Mouse (Mus musculus): ENCODE measurements around the gene Ppp1r32. TPM values are rescaled to one million over a fixed set of nuclear protein-coding genes. Genes with fewer than 3 reads are reported as not detected.

Gene Ppp1r32
- polyA plus RNA-seq, 1 experiment from 2014 or later: not detected

DNA sequence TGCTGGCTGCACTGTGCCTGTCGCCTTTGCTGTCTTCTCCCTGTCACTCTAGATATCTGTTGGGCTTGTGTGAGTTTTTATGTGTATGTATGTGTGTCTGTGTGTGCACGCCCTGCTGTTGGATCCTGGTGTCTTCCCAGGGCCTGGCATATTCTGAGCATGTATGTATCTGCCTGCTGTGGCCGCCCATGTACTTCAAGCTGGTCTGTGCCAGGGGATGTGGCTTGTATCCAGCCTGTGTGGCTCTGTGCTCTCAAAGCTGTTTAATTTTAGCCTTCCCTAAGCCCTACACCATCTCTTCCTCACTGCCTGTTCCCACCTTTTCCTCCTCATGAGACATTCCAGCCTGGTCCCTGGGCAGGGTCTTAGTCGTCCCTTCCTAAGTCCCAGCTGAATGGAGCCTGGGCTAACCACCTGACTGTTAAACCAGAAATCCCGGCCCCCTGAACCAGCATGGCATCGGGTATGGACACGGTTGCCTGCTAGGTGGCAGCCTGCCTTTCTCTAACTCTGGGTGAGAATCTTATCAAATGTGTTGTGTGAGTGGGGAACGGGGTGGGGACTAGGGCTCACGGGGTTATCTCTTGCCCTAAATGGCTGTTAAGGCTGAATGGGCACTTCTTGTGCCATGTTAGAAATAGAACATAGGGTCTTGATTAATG, 48.7 kb downstream of the Ppp1r32 start:
- no peak overlapping the region for H3K4me3 ChIP-seq
- H3K9ac ChIP-seq: no peak overlapping the region
- ATAC-seq: no peak
- no peaks in the 10 kb centered on the region for H3K36me3 ChIP-seq
- H3K27me3 ChIP-seq (replicated peaks): peaks cover 36% of the 10 kb centered on the region
- H3K9me3 ChIP-seq (replicated peaks): no peaks in the 10 kb centered on the region
- no peak overlapping the region for H3K4me2 ChIP-seq
- no peak overlapping the region for H3K27ac ChIP-seq
- WGBS (ENCODE audit: insufficient replicate concordance): 43% methylated on average over 9 of the region's 9 CpGs
- peaks cover 31% of the 10 kb centered on the region for H3K4me1 ChIP-seq

- no peak for ATAC-seq
Measured at GRCm38 (mm10) chr19:10433225-10433624, 49.5 kb downstream of the Ppp1r32 start.

DNA sequence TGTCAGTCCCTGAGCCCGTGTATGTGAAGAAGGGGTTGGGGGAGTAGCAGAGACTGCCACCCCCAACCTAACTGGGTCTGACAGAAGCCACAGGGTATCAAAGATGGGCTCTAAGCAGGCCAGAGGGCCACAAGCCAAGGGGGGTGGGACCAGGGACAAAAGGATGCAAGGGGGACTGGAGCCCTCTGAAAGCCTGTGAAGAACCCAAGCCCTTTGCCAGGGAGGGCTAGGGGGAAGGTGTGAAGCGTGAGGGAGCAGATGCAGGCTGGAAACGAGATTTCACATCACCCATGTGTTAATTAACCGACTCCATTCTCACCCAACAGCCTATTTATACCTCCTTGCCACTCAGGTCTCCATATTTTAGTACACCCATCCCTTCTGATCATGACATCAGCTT, 50.9 kb downstream of the Ppp1r32 start:
- H3K9ac ChIP-seq: no peak overlapping the region
- no peak for ATAC-seq
- H3K27ac ChIP-seq: no peak overlapping the region
- peak overlapping the region; percentile 14; the same call in 1 of the 2 replicates for H3K4me2 ChIP-seq
- H3K27me3 ChIP-seq (replicated peaks): peaks cover 47% of the 10 kb centered on the region
- 37% methylated on average over 4 of the region's 4 CpGs for WGBS (ENCODE audit: insufficient replicate concordance)
- no peak overlapping the region for H3K4me3 ChIP-seq
- H3K9me3 ChIP-seq (replicated peaks): no peaks in the 10 kb centered on the region
- peaks cover 31% of the 10 kb centered on the region for H3K4me1 ChIP-seq
- H3K36me3 ChIP-seq: no peaks in the 10 kb centered on the region

More at GRCm38 (mm10) chr19:10433225-10433624, 49.5 kb downstream of the Ppp1r32 start:
- peaks cover 31% of the 10 kb centered on the region for H3K4me1 ChIP-seq
- H3K9me3 ChIP-seq (replicated peaks): no peaks in the 10 kb centered on the region
- peaks cover 34% of the 10 kb centered on the region for H3K27me3 ChIP-seq (replicated peaks)
- H3K27ac ChIP-seq: no peak overlapping the region
- H3K36me3 ChIP-seq: no peaks in the 10 kb centered on the region
- H3K9ac ChIP-seq: no peak overlapping the region
- no peak overlapping the region for H3K4me2 ChIP-seq
- H3K4me3 ChIP-seq: no peak overlapping the region
- WGBS (ENCODE audit: insufficient replicate concordance): 55% methylated on average over 7 of the region's 7 CpGs

- 13% methylated on average over 3 of the region's 3 CpGs for WGBS (ENCODE audit: insufficient replicate concordance)
- Histone ChIP-seq H3K4me1 (peaks cover 31% of the 10 kb centered on the region), H3K4me2 (peak overlapping the region; percentile 14; the same call in 1 of the 2 replicates), H3K27me3 (replicated peaks) (peaks cover 52% of the 10 kb centered on the region), H3K9ac (no peak overlapping the region), H3K4me3 (no peak overlapping the region), H3K36me3 (no peaks in the 10 kb centered on the region), H3K27ac (no peak overlapping the region), H3K9me3 (replicated peaks) (no peaks in the 10 kb centered on the region)
- ATAC-seq: peak; percentile 78
Measured at GRCm38 (mm10) chr19:10431410-10431809, 51.3 kb downstream of the Ppp1r32 start.

DNA sequence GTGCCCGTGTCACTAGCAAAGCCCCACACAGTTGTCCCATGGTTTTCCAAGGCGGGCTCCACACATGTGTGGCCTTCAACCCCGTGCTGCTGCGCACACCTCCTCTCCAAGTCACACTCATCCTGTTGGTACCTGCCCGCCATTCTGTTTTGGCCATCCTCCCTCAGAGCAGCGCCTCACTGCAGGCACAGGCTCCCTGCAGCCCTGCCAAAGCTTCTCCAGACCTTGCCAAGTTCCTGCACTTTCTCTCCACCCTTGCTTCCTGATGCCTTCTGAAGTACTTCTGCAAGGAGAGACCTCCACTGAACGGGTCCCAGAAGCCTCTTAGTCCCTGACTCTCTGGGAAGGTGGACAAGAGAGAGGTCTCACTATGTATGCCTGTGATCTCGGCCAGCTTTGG, 53.4 kb downstream of the Ppp1r32 start:
- Histone ChIP-seq H3K9ac (no peak overlapping the region), H3K36me3 (no peaks in the 10 kb centered on the region), H3K27ac (no peak overlapping the region), H3K27me3 (replicated peaks) (peaks cover 61% of the 10 kb centered on the region), H3K4me1 (peaks cover 26% of the 10 kb centered on the region), H3K9me3 (replicated peaks) (no peaks in the 10 kb centered on the region), H3K4me3 (no peak overlapping the region), H3K4me2 (no peak overlapping the region)
- no peak for ATAC-seq
- 62% methylated on average over 8 of the region's 8 CpGs for WGBS (ENCODE audit: insufficient replicate concordance)

GRCm38 (mm10) chr19:10427431-10427830, 55.3 kb downstream of the Ppp1r32 start:
- no peak overlapping the region for H3K4me3 ChIP-seq
- H3K36me3 ChIP-seq: no peaks in the 10 kb centered on the region
- WGBS (ENCODE audit: insufficient replicate concordance): 69% methylated on average over 9 of the region's 9 CpGs
- no peak overlapping the region for H3K27ac ChIP-seq
- H3K27me3 ChIP-seq (replicated peaks): peaks cover 71% of the 10 kb centered on the region
- no peak overlapping the region for H3K9ac ChIP-seq
- H3K4me1 ChIP-seq: peaks cover 21% of the 10 kb centered on the region
- no peaks in the 10 kb centered on the region for H3K9me3 ChIP-seq (replicated peaks)
- H3K4me2 ChIP-seq: no peak overlapping the region
- ATAC-seq: no peak

DNA sequence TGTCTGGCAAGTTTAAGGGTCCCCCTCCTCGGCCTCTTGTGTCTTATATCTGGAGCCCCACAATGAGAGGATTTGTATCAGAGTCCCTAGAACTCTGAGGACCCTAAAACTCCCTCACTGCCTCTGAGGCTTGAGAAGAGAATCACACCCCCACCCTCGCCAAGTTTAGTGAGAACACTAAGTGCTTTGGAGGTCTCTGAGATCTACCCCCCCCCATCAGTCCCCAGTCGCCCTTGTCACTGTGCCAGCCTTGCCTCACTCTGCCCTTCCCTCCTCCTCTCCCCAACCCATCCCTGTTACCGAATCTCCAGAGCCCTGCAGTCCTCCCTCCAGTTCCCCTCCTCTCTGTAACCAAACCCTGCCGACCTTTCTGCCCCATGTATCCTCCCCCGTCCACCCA, 55.9 kb downstream of the Ppp1r32 start:
- WGBS (ENCODE audit: insufficient replicate concordance): 30% methylated on average over 6 of the region's 6 CpGs
- ATAC-seq: no peak
- H3K4me2 ChIP-seq: no peak overlapping the region
- peaks cover 78% of the 10 kb centered on the region for H3K27me3 ChIP-seq (replicated peaks)
- H3K27ac ChIP-seq: no peak overlapping the region
- H3K4me3 ChIP-seq: no peak overlapping the region
- H3K9me3 ChIP-seq (replicated peaks): no peaks in the 10 kb centered on the region
- no peak overlapping the region for H3K9ac ChIP-seq
- peaks cover 21% of the 10 kb centered on the region for H3K4me1 ChIP-seq
- no peaks in the 10 kb centered on the region for H3K36me3 ChIP-seq

- H3K4me3 ChIP-seq: no peak overlapping the region
- H3K36me3 ChIP-seq: no peaks in the 10 kb centered on the region
- ATAC-seq: no peak
- H3K4me1 ChIP-seq: peaks cover 18% of the 10 kb centered on the region
- H3K27ac ChIP-seq: no peak overlapping the region
- H3K9me3 ChIP-seq (replicated peaks): no peaks in the 10 kb centered on the region
- 35% methylated on average over 25 of the region's 25 CpGs for WGBS (ENCODE audit: insufficient replicate concordance)
- H3K27me3 ChIP-seq (replicated peaks): peaks cover 83% of the 10 kb centered on the region
- no peak overlapping the region for H3K4me2 ChIP-seq
- H3K9ac ChIP-seq: no peak overlapping the region
Measured at GRCm38 (mm10) chr19:10426312-10426711, 56.4 kb downstream of the Ppp1r32 start.

GRCm38 (mm10) chr19:10425484-10426270, 57.1 kb downstream of the Ppp1r32 start:
- no peak overlapping the region for H3K4me3 ChIP-seq
- H3K9me3 ChIP-seq (replicated peaks): no peaks in the 10 kb centered on the region
- 36% methylated on average over 13 of the region's 13 CpGs for WGBS (ENCODE audit: insufficient replicate concordance)
- H3K9ac ChIP-seq: no peak overlapping the region
- ATAC-seq: no peak
- no peak overlapping the region for H3K4me2 ChIP-seq
- no peaks in the 10 kb centered on the region for H3K36me3 ChIP-seq
- H3K27ac ChIP-seq: no peak overlapping the region
- H3K4me1 ChIP-seq: peaks cover 11% of the 10 kb centered on the region
- H3K27me3 ChIP-seq (replicated peaks): peaks cover 85% of the 10 kb centered on the region

- 73% methylated on average over 1 of the region's 1 CpGs for WGBS (ENCODE audit: insufficient replicate concordance)
- H3K4me3 ChIP-seq: no peak overlapping the region
- H3K4me2 ChIP-seq: no peak overlapping the region
- H3K4me1 ChIP-seq: peaks cover 8% of the 10 kb centered on the region; the same call in 1 of the 2 replicates
- H3K27me3 ChIP-seq (replicated peaks): peaks cover 87% of the 10 kb centered on the region
- no peaks in the 10 kb centered on the region for H3K36me3 ChIP-seq
- H3K27ac ChIP-seq: no peak overlapping the region
- no peaks in the 10 kb centered on the region for H3K9me3 ChIP-seq (replicated peaks)
- no peak overlapping the region for H3K9ac ChIP-seq
- no peak for ATAC-seq
Measured at GRCm38 (mm10) chr19:10424751-10425150, 58.0 kb downstream of the Ppp1r32 start.
